Mouse (Mus musculus) spleen, postnatal 10 days (tissue): Measurements from ENCODE around the gene 1700001O22Rik.

Source experiments
- DNase-seq, 2 experiments: peaks; one replicate each; pipeline ENCODE4 v3.0.0; 2021 to 2022; ENCODE audit warnings: low spot score in 2 of 2

1700001O22Rik gene

GRCm38 (mm10) chr2:30816383-30816782, 12.9 kb upstream of the 1700001O22Rik start:
- no peak for DNase-seq

- DNase-seq, result no peak
These were observed 7.1 kb upstream of the 1700001O22Rik start for GRCm38 (mm10) chr2:30810573-30810972.

- no peak for DNase-seq
These were observed 6.0 kb upstream of the 1700001O22Rik start for GRCm38 (mm10) chr2:30809503-30809902.

GRCm38 (mm10) chr2:30808296-30808655, 4.8 kb upstream of the 1700001O22Rik start:
- no peak for DNase-seq

GRCm38 (mm10) chr2:30807648-30808295, 4.3 kb upstream of the 1700001O22Rik start, which contains the start of gene Ntmt1:
Gene Ntmt1, plus strand, starts transcription at chr2:30807826.
- peak; percentile 95 to 100 for DNase-seq

- DNase-seq, result no peak
These were observed 3.7 kb upstream of the 1700001O22Rik start for GRCm38 (mm10) chr2:30807147-30807647.

GRCm38 (mm10) chr2:30805983-30806382, 2.5 kb upstream of the 1700001O22Rik start:
- DNase-seq, result no peak

GRCm38 (mm10) chr2:30801067-30801852, 2.2 kb downstream of the 1700001O22Rik start:
- peak in 1 of 2 experiments; percentile 30 for DNase-seq

- no peak for DNase-seq
These were observed 2.8 kb downstream of the 1700001O22Rik start for GRCm38 (mm10) chr2:30800671-30801066.

GRCm38 (mm10) chr2:30799456-30799855, 4.0 kb downstream of the 1700001O22Rik start:
- no peak for DNase-seq

GRCm38 (mm10) chr2:30796382-30796781, 7.1 kb downstream of the 1700001O22Rik start:
- peak in 1 of 2 experiments; percentile 74 for DNase-seq

- DNase-seq, result no peak
These were observed 7.6 kb downstream of the 1700001O22Rik start for GRCm38 (mm10) chr2:30795889-30796275.

GRCm38 (mm10) chr2:30795271-30795888, 8.1 kb downstream of the 1700001O22Rik start:
- no peak for DNase-seq

GRCm38 (mm10) chr2:30794179-30795108, 9.0 kb downstream of the 1700001O22Rik start:
- peak; percentile 94 to 96 for DNase-seq

GRCm38 (mm10) chr2:30792061-30792460, 11.4 kb downstream of the 1700001O22Rik start:
- DNase-seq, result no peak

GRCm38 (mm10) chr2:30787466-30787865, 16.0 kb downstream of the 1700001O22Rik start:
- no peak for DNase-seq

- peak in 1 of 2 experiments; percentile 38 for DNase-seq
These were observed 19.1 kb downstream of the 1700001O22Rik start for GRCm38 (mm10) chr2:30784078-30784994.

- peak in 1 of 2 experiments; percentile 52 for DNase-seq
These were observed 20.1 kb downstream of the 1700001O22Rik start for GRCm38 (mm10) chr2:30783346-30783745.

GRCm38 (mm10) chr2:30782312-30783290, 20.9 kb downstream of the 1700001O22Rik start:
- no peak for DNase-seq
